24 mouse cellular contexts compared by ENCODE assay signal in the genomic region with DNA sequence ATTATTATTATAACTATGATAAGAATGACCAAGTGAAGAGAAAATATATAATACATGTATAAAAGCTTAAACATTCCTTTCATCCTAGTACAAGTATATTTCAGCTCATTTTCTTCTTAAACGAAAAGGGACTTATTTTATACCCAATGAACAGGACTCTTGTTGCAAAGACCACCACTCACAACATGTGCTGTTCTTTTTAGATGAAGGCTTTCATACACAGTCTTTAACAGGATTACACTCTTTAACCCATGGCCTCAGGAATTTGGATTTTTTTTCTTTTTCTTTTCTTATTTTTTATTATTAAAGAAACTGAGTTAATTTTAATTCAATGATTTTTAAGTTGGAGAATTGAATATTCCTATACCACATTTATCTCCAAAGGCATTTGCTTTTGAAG.
"Had no signal": no experiment of that assay in that cellular context is flagged by ENCODE, and none has a peak within 500 bp of the region (broad histone marks: within the 10 kb centered on the region; RNA-seq: fewer than 3 reads in every experiment).

No protein-coding gene starts in this region.

- H3K4me2 ChIP-seq: kidney, embryonic 15.5 days; limb, embryonic 13.5 days; liver, embryonic 12.5 days; liver, embryonic 15.5 days; lung, embryonic 15.5 days; neural tube, embryonic 12.5 days; neural tube, embryonic 15.5 days had no signal

- H3K4me3 ChIP-seq: kidney, embryonic 15.5 days; limb, embryonic 10.5 days; limb, embryonic 13.5 days; liver, embryonic 12.5 days; liver, embryonic 15.5 days; lung, embryonic 15.5 days; megakaryocyte, embryonic 14.5 days; neural tube, embryonic 12.5 days; neural tube, embryonic 15.5 days had no signal

- DNase-seq: kidney, adult 11 months; kidney, adult 8-10 months; kidney, postnatal 10 days; kidney, postnatal 36 days; liver; lung, adult 18-20 months; lung, postnatal 10 days; lung, postnatal 36 days; right cerebral cortex, adult 18-20 months; right cerebral cortex, postnatal 14 days; right cerebral cortex, postnatal 4 days; thymus, adult 2 months; thymus, postnatal 14 days; thymus, postnatal 4 days had no signal

- H3K4me1 ChIP-seq: kidney, embryonic 15.5 days; limb, embryonic 10.5 days; limb, embryonic 13.5 days; liver, embryonic 12.5 days; liver, embryonic 15.5 days; lung, embryonic 15.5 days; megakaryocyte, embryonic 14.5 days; neural tube, embryonic 12.5 days had no signal

- H3K36me3 ChIP-seq: kidney, embryonic 15.5 days; limb, embryonic 10.5 days; limb, embryonic 13.5 days; liver, embryonic 12.5 days; liver, embryonic 15.5 days; lung, embryonic 15.5 days; neural tube, embryonic 12.5 days; neural tube, embryonic 15.5 days had no signal

- H3K27me3 ChIP-seq: kidney, embryonic 15.5 days; limb, embryonic 13.5 days; liver, embryonic 12.5 days; liver, embryonic 15.5 days; lung, embryonic 15.5 days; megakaryocyte, embryonic 14.5 days; neural tube, embryonic 12.5 days; neural tube, embryonic 15.5 days had no signal

- H3K9ac ChIP-seq: kidney, embryonic 15.5 days; limb, embryonic 13.5 days; liver, embryonic 12.5 days; liver, embryonic 15.5 days; lung, embryonic 15.5 days; neural tube, embryonic 12.5 days; neural tube, embryonic 15.5 days had no signal

- H3K27ac ChIP-seq: kidney, embryonic 15.5 days; limb, embryonic 10.5 days; limb, embryonic 13.5 days; liver, embryonic 12.5 days; liver, embryonic 15.5 days; lung, embryonic 15.5 days; neural tube, embryonic 12.5 days; neural tube, embryonic 15.5 days; stomach, postnatal 0 days had no signal

- ATAC-seq: liver, embryonic 12.5 days had no signal

- H3K9me3 ChIP-seq: kidney, embryonic 15.5 days; limb, embryonic 10.5 days; limb, embryonic 13.5 days; liver, embryonic 12.5 days; liver, embryonic 15.5 days; lung, embryonic 15.5 days; megakaryocyte, embryonic 14.5 days; neural tube, embryonic 12.5 days; neural tube, embryonic 15.5 days had no signal
